Mouse (Mus musculus): ENCODE measurements at regions not wholly inside any gene's neighbourhood (a gene's known extent, or its start where the extent isn't known, plus 50 kb on each side); places are given as distances from the start of the nearest gene placed in this dataset.
A peak's percentile ranks its signal among the peaks of the same experiment; 100 is the strongest.

- H3K4me1 ChIP-seq (ENCODE audit: insufficient read depth), result no peaks in the 10 kb centered on the region
- WGBS, result 53% methylated on average over 5 of the region's 5 CpGs
- H3K9ac ChIP-seq, result no peak overlapping the region
- no peaks in the 10 kb centered on the region for H3K36me3 ChIP-seq (ENCODE audit: insufficient read depth)
- H3K27me3 ChIP-seq (ENCODE audit: insufficient read depth, low read length), result no peaks in the 10 kb centered on the region
- no peak for TF ChIP-seq CTCF (IDR thresholded peaks at IDR 0.05; ENCODE audit: low read depth)
- no peaks in the 10 kb centered on the region for H3K9me3 ChIP-seq (ENCODE audit: low read depth, low read length)
- no peak overlapping the region for H3K4me3 ChIP-seq (ENCODE audit: low read depth, low read length)
- H3K27ac ChIP-seq (ENCODE audit: low read depth), result no peak overlapping the region
- DNase-seq (peak; percentile 43), ATAC-seq (ENCODE audit: insufficient read depth) (no peak)
- no peak overlapping the region for H3K4me2 ChIP-seq
Observed at GRCm38 (mm10) chr16:73772454-73772853, 639.2 kb downstream of the Robo2 start.

DNA sequence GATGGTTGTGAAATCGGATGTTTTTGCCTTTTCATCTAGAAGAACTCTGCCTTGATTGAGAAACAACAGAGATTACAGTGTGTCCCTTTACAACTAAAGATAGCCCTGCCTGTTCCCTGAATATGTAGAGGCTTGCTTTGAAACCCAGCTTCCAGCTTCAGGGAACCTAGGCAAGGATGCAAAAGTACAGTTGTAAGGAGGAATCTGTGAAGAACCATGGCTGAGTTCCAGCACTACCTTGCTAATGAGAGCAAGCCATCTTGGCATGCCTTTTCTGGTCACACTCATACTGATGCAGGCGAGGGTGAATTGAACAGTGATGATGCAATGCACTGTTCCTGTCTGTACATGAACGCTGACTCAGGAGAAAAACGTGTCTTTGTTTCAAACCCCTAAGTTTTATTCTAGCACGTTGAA is 641.2 kb downstream of the Robo2 start:
- no peak overlapping the region for H3K27ac ChIP-seq (ENCODE audit: low read depth)
- no peaks in the 10 kb centered on the region for H3K9me3 ChIP-seq (ENCODE audit: low read depth, low read length)
- ATAC-seq (ENCODE audit: insufficient read depth) (no peak), DNase-seq (peak; percentile 23)
- TF ChIP-seq CTCF (IDR thresholded peaks at IDR 0.05; ENCODE audit: low read depth), result no peak
- no peaks in the 10 kb centered on the region for H3K36me3 ChIP-seq (ENCODE audit: insufficient read depth)
- H3K9ac ChIP-seq, result no peak overlapping the region
- H3K4me2 ChIP-seq, result no peak overlapping the region
- WGBS, result 48% methylated on average over 5 of the region's 5 CpGs
- H3K27me3 ChIP-seq (ENCODE audit: insufficient read depth, low read length), result no peaks in the 10 kb centered on the region
- H3K4me1 ChIP-seq (ENCODE audit: insufficient read depth), result no peaks in the 10 kb centered on the region
- no peak overlapping the region for H3K4me3 ChIP-seq (ENCODE audit: low read depth, low read length)

- Histone ChIP-seq H3K4me1 (ENCODE audit: insufficient read depth) (no peaks in the 10 kb centered on the region), H3K9ac (no peak overlapping the region), H3K9me3 (ENCODE audit: low read depth, low read length) (no peaks in the 10 kb centered on the region), H3K27me3 (ENCODE audit: insufficient read depth, low read length) (no peaks in the 10 kb centered on the region), H3K4me2 (no peak overlapping the region), H3K36me3 (ENCODE audit: insufficient read depth) (no peaks in the 10 kb centered on the region), H3K4me3 (ENCODE audit: low read depth, low read length) (no peak overlapping the region), H3K27ac (ENCODE audit: low read depth) (no peak overlapping the region)
- no peak for ATAC-seq (ENCODE audit: insufficient read depth)
- WGBS, result 90% methylated on average over 5 of the region's 5 CpGs
- DNase-seq, result no peak
- TF ChIP-seq CTCF (IDR thresholded peaks at IDR 0.05; ENCODE audit: low read depth), result no peak
Observed at GRCm38 (mm10) chr16:73769729-73770128, 641.9 kb downstream of the Robo2 start.

GRCm38 (mm10) chr16:73768706-73769105 is 642.9 kb downstream of the Robo2 start:
- 91% methylated on average over 2 of the region's 2 CpGs for WGBS
- no peak for ATAC-seq (ENCODE audit: insufficient read depth)
- H3K4me2 ChIP-seq, result no peak overlapping the region

DNA sequence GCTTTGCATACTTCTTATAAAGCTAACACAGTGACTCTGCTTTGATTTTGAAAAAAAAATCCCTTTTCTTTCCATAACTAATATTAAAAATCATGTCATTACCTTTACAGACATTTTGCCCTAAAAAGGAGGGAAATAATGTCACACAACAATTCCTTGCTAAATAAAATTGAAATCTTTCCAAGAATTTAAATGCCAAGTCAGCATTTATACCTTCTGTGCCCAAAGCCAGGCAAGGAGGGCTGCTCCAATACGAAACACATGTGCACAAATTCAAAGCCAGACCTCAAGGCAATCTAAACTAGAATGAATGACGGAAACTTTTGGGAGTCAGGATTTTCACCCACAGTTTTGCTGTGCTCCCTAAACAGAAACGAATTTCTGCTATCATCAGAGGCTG is 646.4 kb downstream of the Robo2 start:
- ATAC-seq (ENCODE audit: insufficient read depth) (no peak), DNase-seq (no peak)
- Histone ChIP-seq H3K27ac (ENCODE audit: low read depth) (no peak overlapping the region), H3K27me3 (ENCODE audit: insufficient read depth, low read length) (no peaks in the 10 kb centered on the region), H3K9me3 (ENCODE audit: low read depth, low read length) (no peaks in the 10 kb centered on the region), H3K9ac (no peak overlapping the region), H3K36me3 (ENCODE audit: insufficient read depth) (no peaks in the 10 kb centered on the region), H3K4me2 (no peak overlapping the region), H3K4me3 (ENCODE audit: low read depth, low read length) (no peak overlapping the region), H3K4me1 (ENCODE audit: insufficient read depth) (no peaks in the 10 kb centered on the region)
- no peak for TF ChIP-seq CTCF (IDR thresholded peaks at IDR 0.05; ENCODE audit: low read depth)
- WGBS, result 74% methylated on average over 3 of the region's 3 CpGs

More at GRCm38 (mm10) chr16:73768706-73769105, 642.9 kb downstream of the Robo2 start:
- Histone ChIP-seq H3K9me3 (ENCODE audit: low read depth, low read length) (no peaks in the 10 kb centered on the region), H3K4me3 (ENCODE audit: low read depth, low read length) (no peak overlapping the region), H3K27ac (ENCODE audit: low read depth) (no peak overlapping the region), H3K4me1 (ENCODE audit: insufficient read depth) (no peaks in the 10 kb centered on the region), H3K27me3 (ENCODE audit: insufficient read depth, low read length) (no peaks in the 10 kb centered on the region), H3K9ac (no peak overlapping the region), H3K36me3 (ENCODE audit: insufficient read depth) (no peaks in the 10 kb centered on the region)
- DNase-seq, result no peak
- no peak for TF ChIP-seq CTCF (IDR thresholded peaks at IDR 0.05; ENCODE audit: low read depth)

- H3K4me3 ChIP-seq (ENCODE audit: low read depth, low read length), result no peak overlapping the region
- TF ChIP-seq CTCF (IDR thresholded peaks at IDR 0.05; ENCODE audit: low read depth), result no peak
- WGBS, result 70% methylated on average over 3 of the region's 3 CpGs
- H3K27me3 ChIP-seq (ENCODE audit: insufficient read depth, low read length), result no peaks in the 10 kb centered on the region
- no peak overlapping the region for H3K4me2 ChIP-seq
- H3K9me3 ChIP-seq (ENCODE audit: low read depth, low read length), result no peaks in the 10 kb centered on the region
- H3K9ac ChIP-seq, result no peak overlapping the region
- no peak overlapping the region for H3K27ac ChIP-seq (ENCODE audit: low read depth)
- no peak for DNase-seq
- no peaks in the 10 kb centered on the region for H3K4me1 ChIP-seq (ENCODE audit: insufficient read depth)
- no peak for ATAC-seq (ENCODE audit: insufficient read depth)
- no peaks in the 10 kb centered on the region for H3K36me3 ChIP-seq (ENCODE audit: insufficient read depth)
Observed at GRCm38 (mm10) chr16:73760921-73761320, 650.7 kb downstream of the Robo2 start.

- ATAC-seq (ENCODE audit: insufficient read depth) (no peak), DNase-seq (no peak)
- Histone ChIP-seq H3K4me3 (ENCODE audit: low read depth, low read length) (no peak overlapping the region), H3K4me1 (ENCODE audit: insufficient read depth) (no peaks in the 10 kb centered on the region), H3K9ac (no peak overlapping the region), H3K9me3 (ENCODE audit: low read depth, low read length) (no peaks in the 10 kb centered on the region), H3K36me3 (ENCODE audit: insufficient read depth) (no peaks in the 10 kb centered on the region), H3K4me2 (no peak overlapping the region), H3K27me3 (ENCODE audit: insufficient read depth, low read length) (no peaks in the 10 kb centered on the region), H3K27ac (ENCODE audit: low read depth) (no peak overlapping the region)
- 42% methylated on average over 5 of the region's 5 CpGs for WGBS
- no peak for TF ChIP-seq CTCF (IDR thresholded peaks at IDR 0.05; ENCODE audit: low read depth)
Observed at GRCm38 (mm10) chr16:73758872-73759271, 652.8 kb downstream of the Robo2 start.

DNA sequence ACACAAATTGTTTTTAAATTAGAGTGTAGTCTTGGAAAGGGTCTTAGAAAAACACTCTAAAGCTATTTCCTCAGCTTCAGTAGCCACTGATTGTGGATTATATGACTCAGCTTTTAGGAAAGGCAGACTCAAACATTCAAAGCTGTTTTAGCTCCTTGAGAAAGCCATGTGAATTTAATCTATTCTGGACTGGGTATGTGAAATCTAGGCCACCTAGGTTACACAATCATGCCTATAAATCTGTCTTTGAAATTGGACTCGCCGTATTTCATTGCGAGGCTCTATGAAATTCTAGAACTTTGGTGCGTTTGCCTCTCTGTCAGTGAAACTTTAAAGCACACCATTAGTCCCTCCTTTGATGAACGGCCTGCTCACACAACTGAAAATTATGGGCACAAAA is 657.3 kb downstream of the Robo2 start:
- Histone ChIP-seq H3K4me2 (no peak overlapping the region), H3K9ac (no peak overlapping the region), H3K27ac (ENCODE audit: low read depth) (no peak overlapping the region), H3K36me3 (ENCODE audit: insufficient read depth) (no peaks in the 10 kb centered on the region), H3K9me3 (ENCODE audit: low read depth, low read length) (no peaks in the 10 kb centered on the region), H3K27me3 (ENCODE audit: insufficient read depth, low read length) (no peaks in the 10 kb centered on the region), H3K4me3 (ENCODE audit: low read depth, low read length) (no peak overlapping the region), H3K4me1 (ENCODE audit: insufficient read depth) (no peaks in the 10 kb centered on the region)
- DNase-seq (peak; percentile 30), ATAC-seq (ENCODE audit: insufficient read depth) (no peak)
- 55% methylated on average over 5 of the region's 5 CpGs for WGBS
- TF ChIP-seq CTCF (IDR thresholded peaks at IDR 0.05; ENCODE audit: low read depth), result no peak
